Mouse (Mus musculus) adrenal gland, adult 8-10 months (tissue): ENCODE measurements at regions not wholly inside any gene's neighbourhood (a gene's known extent, or its start where the extent isn't known, plus 50 kb on each side); places are given as distances from the start of the nearest gene placed in this dataset.

ENCODE experiments used
- DNase-seq: peaks from one replicate; pipeline ENCODE4 v3.0.0; 2022

DNA sequence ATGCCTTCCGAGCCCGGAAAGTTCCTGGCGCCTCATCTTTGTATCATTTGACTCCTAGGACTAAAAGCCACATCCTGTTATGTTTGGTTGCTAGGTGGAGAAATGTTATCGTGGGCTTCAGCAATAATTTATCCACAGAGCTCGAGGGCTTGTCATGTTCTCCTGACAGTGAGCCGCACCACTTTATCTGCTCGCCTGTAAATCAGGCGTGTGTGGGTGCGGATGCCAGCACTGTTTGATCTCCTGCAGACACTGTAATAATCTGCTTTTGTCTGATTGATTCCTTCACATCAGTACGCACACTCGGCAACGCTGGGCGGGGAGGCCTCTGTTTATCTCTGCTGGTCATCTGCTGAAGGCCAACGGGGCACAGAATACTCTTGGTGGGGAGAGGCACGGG lies 178.5 kb upstream of the Zfp64 start:
- DNase-seq = no peak

DNA sequence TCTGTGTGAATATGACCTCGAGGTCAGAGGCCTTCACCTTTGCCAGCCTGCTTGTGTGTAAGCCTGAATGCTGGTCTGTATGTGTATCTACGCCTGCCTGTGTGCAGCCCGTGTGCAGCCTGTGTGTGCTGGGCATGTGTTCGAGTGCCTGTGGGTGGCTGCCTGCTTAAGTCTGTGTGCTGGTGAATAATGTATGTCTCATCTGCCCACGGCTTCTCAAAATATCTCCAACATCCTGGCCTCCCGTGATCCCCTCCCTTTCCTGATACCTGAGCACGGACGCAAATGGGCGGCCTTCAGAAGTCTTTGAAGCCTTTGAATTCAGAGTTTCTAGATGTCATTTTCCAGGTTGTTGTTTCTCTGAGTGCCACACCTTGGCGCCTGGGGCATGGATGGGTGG lies 170.1 kb upstream of the Zfp64 start:
- no peak for DNase-seq

DNA sequence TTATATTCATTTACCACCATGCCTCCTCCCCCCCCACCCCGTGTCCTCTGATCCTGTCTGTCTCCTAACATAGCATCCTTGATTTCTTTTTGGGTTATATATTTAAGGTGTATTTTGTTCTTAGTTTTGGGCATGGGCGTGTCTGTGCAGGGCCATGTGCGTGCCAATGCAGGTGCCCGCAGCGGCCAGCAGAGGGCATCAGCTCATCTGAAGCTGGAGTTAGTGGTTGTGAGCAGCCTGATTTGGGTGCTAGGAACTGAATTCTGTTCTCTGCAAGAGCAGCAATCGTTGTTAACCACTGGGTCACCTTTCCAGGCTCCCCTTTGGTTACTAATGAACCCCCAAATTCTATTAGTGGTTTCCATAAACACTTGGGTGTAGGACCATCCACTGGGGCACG lies 167.5 kb upstream of the Zfp64 start:
- DNase-seq = no peak

DNA sequence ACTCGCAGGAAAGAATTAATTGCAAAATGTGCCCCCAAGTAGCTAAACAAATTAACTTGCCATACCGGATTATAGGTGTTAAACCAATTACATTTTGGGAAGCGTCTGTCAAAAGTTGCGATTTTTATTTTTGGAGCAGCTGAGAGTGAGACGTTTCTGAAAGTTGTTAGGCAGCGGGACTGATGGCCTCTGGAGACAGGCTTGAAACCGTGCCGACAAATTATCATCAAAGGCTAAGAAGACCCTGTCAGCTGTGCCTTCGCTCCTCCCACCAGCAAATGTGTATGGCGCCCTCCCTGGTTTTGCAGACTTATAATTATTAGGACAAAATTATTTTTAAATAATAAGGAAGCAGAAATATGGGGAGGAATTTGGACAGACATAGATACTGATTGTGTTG lies 161.5 kb upstream of the Zfp64 start:
- no peak for DNase-seq

DNA sequence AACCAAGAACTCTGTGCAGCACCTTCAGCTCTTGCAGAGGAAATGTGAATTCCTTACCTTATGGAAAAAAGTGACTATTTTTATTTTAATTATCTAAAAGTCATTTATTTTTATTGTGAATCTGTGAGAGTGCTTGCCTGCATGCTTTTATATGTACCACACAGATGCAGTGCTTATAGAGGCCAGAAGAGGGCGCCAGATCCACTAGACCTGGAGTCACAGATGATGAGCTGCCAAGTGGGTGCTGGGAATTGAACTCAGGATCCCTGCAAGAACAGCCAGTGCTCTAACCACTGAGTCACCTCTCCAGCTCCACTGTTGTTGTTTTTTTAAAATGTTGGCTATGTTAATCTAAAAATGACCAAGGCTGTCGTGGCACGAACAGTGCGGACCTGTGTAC lies 153.7 kb upstream of the Zfp64 start:
- DNase-seq = no peak

DNA sequence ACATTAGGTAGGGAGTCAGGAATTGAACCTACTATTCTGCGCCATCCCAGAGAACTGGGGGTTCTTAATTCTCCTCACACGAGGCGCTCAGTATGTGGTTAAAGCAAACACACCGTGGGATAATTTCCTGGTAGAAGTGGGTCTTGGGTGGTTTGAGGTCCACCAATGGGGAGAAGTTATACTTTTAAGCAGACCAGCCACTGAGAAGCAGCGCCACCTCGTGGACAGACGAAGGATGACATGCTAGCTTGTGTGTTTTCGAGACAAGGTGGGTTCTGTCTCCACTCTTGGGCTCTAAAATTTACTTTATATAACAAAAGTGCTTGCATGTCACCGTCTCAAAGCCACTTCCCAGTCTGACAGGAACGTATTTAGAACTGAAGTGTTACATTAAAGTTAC lies 152.7 kb upstream of the Zfp64 start:
- no peak for DNase-seq

DNA sequence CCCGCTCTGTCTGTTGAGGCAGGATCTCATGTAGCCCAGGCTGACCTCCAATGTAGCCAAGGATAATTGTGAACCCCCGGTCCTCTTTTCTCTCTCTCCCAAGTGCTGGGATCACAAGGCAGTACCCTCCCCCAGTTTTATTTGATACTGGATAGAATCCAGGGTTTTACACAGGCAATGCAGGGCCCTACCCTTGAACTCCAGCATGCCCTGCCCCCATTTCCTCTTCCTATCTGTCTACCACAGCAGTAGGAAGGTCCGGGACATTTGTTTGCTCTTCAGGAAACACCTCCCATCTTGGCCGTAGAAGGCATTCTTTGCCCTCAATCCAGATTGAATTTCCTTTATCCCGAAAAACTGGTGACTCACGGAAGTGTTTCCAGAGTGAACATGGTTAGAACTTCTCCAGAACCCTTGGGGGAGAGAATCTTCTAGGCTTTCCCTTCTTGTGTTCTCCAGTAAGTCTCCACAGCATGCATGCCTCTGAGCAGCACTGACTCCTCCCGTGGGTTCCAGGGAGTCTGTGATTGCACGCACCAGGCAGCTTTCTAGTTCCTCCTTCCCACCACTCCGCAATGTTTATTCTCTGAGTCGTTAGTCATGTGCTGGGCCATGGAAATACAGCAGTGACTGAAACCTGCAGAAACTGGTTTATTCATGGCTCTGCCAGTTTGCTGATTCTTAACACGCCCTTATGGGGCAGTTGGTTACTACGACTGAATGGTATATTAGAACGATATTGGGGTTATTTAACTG lies 146.3 kb upstream of the Zfp64 start:
- DNase-seq = peak; percentile 7

DNA sequence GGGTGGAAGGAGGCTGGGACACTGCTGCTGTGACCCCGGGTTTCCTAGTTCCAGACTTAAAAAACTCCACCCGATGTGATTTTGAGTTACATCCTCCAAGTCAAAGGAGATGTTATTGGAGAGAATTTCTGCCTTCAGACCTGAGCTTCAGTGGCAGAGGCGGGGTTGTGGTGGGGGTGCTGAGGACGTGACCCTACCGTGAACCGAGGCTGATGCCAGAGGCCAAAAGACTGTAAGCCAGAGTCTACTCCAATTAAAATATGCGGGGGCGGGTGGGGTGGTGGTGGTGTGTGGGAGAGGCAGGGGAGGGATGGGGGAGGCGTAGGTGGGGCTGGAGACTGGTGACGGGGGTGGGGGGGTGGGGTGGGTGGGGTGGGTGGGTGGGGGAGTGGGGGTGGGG lies 145.1 kb upstream of the Zfp64 start:
- DNase-seq = no peak

DNA sequence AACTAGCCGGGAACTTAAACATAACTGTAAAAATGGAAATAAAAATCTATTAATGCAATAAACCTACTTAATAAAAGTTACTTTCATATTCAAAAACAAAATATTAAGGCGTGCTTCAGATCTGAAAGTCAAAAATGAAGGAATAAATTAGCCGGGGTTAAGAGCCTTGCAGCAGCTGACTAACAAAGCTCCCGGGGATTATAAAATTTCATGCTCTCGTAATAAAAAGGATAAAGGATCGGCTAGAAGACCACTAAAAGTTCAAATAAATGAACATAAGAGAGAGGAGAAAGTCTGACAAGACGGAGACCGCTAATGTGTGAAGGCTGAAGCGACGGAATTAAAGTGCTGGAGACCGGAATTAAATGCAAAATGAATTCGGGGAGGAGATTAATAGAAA lies 144.3 kb upstream of the Zfp64 start:
- DNase-seq = no peak

DNA sequence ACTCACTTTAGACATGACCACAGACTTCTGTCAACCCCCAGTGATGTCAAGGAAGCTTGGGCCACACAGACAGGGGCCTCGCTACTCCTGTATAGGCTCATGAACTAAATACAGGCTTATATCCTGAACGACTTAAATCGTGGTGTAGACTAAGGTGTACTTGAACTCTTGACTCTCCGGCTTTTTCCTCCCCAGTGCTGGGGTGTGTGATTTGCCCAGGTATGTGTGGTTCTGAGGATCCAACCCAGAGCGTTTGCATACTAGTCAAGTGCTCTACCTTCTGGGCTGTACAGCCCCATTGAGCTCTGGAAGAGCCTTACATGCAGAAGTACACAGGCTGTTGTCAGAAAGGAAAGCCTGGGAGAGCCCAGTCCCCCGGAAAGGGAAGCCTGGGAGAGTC lies 143.2 kb upstream of the Zfp64 start:
- no peak for DNase-seq

DNA sequence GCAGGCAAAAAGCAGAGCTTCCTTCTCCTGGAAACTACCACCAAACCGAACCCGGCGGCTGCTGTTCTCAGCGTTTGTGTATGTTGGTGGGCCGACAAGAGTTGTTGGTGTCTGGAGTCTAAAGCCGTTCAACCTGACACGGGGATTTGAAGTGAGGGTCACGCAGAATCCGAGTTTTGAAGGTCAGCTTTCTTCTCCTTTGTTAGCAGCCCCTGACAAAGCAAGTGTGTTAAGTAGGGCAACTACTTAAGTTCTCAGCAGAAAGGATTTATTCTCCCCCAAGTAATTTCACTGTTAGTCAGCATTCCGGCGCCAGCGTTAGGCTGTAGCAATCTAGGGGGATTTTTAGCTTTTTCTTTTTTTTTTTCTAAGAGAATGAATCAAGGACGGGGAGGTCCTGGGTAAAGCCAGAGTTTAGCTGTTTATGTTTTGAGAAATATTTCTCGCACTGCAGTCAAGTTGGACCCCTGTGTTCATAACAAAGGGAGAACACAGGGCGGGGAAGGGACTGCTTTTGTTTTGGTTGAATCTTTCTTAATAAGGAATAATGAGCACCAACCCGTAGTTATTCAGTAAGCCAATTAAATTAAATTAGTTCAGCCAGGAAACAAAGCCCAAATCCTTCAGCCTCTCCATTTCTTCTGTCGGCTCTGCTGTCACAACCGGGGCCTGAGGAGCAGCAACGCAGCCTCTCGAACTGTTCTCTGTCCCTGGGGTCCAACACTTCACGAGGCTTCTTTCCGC lies 138.8 kb upstream of the Zfp64 start:
- no peak for DNase-seq

DNA sequence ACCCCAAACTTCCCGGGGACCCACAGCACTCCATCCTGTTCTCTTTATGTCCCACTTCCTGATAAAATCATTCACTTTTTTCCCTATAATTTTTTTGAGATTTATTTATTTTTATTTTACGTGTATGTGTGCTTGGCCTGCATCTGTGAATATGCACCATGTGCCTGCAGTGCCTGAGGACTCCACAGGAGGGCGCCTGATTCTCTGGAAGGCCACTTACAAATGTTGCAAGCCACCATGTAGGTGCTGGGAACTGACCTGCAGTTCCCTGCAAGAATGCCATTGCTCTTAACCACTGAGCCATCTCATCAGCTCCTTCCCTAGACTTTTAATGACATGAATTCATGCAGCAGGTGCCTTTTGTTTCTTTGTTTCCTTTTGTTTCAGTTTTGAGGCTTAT lies 134.9 kb upstream of the Zfp64 start:
- DNase-seq = no peak

DNA sequence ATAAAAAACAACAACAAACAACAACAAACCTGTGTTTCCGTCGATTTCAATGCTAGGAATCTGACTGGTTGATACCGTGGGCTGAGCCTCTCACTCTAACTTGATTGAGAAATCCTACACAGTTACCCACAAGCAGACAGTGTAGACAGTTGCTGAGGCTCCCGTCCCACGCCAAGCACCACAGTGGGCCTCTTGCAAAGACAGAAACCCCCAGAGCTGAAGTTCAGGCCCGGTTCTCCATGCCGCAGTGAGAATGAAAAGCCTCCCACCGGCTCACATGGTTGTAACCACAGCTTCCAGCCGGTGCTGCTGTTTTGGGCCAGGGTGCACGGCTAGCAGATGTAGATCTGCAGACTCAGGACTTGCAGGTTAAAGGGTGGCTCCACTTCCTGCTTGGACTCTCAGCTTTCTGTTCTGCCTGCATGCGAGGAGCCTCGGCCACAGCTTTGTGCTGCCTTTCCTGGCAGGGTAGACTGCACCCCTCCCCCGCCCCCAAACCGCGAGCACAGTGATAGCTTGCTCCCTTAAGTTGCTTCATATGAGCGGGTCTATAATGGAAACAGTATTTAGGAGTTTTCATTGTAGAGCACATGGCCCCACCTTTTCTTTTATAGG lies 133.6 kb upstream of the Zfp64 start:
- DNase-seq = no peak

DNA sequence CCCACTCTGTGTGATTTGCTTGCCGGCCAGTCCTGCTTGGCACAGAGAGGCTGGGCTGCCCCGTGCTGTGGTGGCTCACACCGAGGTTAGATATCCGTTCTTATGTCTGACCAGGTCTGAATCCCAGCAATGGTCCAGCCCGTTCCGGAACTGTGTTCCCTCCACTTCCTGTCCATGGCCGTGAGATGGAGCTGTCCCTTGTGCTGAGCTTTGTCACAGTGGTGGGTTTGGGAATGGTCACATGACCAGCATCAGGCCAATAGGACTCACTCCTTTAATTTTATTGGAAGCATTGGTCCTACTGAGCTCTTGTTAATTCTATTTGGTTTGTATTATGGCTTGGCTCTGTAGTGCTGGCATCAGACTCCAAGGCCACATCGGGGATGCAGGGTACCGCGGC lies 132.9 kb upstream of the Zfp64 start:
- no peak for DNase-seq

DNA sequence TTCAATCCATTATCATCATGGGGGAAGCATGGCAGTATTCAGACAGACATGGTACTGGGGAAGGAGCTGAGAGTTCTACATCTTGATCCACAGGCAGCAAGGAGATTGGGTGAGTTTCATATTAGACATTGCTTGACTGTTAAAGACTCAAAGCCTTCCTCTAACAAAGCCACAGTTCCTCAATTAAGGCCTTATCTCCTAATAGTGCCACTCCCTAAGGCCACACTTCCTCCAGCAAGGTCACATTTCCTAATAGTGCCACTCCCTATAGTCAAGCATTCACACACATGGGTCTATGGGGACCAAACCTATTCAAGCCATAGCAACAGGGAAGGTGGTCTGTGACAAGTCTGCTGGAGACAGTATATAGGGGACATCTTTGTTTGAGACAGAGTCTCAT lies 115.9 kb upstream of the Zfp64 start:
- DNase-seq = no peak

DNA sequence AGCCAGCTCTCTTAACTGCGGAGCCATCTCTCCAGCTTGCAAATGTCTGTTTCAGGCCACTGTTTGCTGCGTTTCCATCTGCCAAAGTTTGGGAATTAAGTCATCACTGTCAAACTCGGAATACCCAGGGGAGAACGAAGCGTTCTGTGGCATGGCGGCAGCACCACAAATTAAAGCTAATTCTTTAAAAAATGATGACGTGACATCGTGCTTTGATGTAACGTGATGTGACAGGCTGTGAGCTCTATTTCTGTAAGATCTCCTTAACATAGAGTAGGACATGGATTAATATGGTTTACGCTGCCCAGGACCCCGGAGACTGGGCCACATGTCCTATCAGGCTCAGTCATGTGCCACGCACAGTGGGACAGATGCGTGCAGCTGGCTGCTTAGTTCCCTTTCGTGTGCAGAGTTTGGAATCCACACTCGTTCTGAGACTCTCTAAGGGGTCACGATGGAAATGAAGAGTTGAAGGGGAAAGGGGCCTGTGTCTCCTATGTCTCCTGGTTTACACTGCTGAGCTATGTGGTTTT lies 109.8 kb upstream of the Zfp64 start:
- DNase-seq = no peak

DNA sequence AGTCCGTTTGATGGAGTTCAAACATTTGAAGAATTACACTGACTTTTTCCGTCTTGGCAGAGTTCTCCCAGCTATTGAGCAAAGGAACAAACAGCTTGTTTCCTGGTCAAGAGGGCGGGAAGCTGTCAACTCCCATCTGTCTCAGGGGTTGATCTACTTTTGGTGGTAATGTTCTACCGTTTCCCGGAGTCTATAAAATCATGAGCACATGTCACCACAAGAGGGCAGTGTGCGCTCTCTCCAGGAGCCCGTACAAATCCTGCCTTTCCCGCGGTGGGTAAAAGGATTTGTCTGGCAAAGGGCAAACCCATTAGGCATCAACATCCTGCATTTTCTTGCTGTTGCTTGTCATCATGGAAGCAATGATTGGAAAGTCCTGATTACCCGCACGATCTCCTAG lies 106.1 kb upstream of the Zfp64 start:
- peak; percentile 65 for DNase-seq

DNA sequence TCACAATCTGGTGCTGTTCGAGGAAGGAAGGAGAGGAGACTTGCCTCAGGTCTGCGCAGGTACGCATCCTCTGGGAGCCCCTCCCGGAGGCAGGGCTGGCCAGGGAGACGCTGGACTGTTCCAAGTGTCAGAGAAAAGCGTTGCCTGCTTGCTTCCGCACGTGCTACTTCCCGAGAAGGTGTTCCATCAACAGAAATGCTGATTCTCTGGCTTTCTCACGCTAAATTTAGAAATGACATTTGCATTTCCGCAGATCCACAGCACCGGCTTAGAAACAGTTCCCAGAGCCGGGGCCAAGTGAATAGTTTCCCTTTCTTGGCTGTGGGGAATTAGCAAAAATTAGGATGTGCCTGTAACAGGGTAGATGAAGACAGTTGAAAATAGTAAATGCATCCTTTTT lies 105.1 kb upstream of the Zfp64 start:
- DNase-seq = no peak

DNA sequence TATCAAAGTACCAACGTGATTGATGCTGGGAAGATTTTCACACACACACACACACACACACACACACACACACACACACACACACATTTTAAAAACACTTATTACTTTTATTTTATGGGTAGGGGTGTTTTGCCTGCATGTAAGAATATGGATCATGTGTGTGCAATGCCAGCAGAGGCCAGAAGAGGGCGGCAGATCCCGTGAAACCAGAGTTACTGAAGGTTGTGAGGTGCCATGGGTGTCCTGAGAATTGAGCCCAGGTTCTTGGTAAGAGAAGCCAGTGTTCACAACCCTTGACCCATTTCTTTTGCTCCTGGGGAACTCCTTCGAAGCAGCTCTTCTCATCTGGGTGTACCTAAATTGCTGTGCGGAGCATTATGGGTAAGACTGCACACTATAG lies 102.4 kb upstream of the Zfp64 start:
- DNase-seq = no peak

DNA sequence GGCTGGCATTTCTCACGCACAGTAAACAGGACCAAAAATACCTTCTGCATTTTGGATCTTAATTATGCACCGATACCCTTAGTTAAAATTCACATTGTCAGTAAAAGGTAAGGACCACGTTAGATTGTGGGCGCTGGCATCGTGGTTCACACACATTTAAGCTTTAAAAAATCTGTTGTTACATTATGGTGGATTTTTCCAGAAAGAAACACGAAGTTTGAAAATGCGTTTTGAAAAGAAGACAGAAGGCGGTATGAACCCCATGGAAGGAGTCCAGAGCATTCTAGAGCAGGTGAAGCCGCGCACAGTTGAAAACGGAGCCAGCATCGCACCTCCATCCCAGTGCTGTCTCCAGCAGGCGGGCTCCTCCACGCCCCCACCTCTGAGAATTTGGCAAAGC lies 94.6 kb upstream of the Zfp64 start:
- DNase-seq = no peak

DNA sequence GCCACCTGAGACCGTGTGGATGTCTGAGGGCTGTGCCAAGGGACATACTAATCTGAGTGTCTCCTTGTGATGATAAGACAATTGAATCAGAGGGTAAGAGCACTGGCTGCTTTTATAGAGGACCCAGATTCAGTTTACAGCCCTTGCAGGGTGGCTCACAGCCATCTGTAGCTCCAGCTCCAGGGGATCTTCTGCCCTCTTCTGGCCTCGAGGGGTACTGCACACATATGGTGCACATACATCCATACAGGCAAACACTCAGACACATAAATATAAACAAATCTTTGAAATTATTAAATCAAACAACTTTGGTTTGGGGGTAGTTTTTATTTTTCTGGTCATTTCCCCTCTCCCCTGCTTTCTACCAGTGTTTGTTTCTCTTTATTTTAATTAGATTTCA lies 86.4 kb upstream of the Zfp64 start:
- DNase-seq = no peak

DNA sequence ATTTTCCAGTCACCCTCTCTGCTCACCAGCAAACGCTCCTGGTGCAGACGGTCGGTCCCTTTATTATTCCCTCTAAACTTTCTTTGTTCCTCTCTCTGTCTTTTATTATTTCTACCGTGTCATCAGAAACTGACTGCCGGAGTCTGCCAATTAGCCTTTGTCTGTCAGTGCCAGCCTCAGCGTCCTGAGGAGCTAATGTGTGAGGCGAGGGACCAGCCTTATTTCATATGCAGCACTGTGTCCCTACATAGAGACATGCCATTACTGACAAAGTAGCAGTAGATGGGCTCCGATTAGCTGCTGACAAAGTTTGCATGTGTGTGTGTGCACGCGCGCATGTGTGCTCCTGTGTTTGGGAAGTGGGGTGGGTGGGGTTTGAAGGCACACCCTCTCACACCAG lies 82.6 kb upstream of the Zfp64 start:
- no peak for DNase-seq

DNA sequence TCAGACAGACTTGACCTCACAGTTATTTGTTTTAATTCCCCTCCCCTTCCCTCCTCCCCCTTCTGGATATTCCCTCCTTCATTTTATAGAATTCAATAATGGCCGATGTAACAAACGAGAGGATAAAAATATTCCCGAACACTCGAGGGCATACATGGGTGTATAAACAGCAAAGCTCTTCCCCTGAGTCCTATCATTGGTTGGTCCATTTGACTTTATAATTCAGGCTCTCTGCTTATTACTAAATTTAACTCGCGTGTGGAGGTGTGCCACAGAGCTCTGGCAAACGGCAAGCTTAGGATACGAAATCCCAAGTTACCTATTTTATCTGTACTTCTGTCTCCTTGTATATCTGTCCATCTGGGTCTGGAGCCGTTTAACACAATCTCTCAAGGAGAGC lies 82.1 kb upstream of the Zfp64 start:
- no peak for DNase-seq

DNA sequence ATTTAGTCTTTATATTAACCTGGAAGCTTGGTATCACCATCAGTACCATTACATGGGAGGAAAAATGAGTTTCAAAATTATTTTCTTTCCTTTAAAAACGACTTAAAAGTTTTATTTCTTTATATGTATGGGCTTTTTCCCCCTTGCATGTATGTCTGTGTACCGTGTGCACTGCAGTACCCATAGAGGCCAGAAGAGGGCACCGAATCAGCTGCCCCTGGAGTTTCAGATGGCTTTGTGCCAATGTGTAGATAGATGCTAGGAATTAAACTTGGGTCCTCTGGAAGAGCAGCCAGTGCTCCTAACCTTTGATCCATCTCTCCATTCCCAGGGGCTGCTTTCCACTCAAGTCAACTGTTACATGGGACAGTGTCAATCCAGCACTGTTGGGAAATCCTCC lies 79.9 kb upstream of the Zfp64 start:
- DNase-seq = no peak
